Mouse (Mus musculus): ENCODE data around the gene Pklr. TPM values are rescaled to one million over a fixed set of nuclear protein-coding genes. Genes with fewer than 3 reads are reported as not detected.
"Not testable (repeated sequence)": the region's sequence is repeated elsewhere in the genome, so short reads cannot be mapped to it uniquely, and the experiment has no call there.

Gene Pklr
- total RNA-seq, 2 experiments from 2014 or later, result 170 to 213 TPM

DNA sequence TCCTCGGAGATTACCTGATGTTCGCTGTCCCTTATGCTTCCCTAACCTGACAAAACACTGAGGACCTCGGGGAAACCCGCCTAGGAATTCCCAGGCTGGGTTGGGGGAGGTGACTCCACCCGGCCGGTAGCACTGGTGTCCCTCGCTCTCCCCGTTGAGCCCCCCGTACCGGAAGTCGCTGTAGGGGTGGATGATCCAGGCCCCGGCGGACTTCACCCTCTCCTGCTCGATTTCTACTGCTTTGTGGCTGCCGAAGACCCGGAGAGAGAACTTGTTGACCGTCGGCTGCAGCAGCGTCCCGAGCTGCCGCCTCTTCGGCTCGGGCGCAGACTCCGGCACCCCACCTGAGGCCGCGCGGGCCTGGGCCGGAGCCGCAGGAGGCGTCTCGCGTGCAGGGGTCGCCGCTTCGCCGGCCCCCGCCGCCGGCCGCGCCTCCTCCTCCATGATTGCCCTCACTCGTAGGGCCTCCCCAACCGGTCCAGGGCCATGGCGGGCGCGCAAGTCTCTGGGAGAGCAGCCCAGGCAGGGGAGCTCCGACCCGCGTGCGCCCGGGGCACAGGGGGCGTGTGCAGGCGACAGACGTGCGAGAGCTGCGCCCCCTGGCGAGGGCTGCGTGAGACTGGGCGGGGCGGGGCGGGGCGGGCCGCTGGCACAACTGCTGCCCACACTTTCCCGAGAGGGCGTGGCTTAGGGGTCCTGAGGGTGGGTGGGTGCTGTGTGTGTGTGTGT, 23.8 kb downstream of the Pklr start, which contains the start of gene Hcn3:
Gene Hcn3 (minus strand): TSS at position 581 of the 729 bp plus-strand sequence.
- peak; percentile 48 for ATAC-seq (replicated peaks; ENCODE audit: low FRiP score, low TSS enrichment, poor library complexity, severe bottlenecking)

DNA sequence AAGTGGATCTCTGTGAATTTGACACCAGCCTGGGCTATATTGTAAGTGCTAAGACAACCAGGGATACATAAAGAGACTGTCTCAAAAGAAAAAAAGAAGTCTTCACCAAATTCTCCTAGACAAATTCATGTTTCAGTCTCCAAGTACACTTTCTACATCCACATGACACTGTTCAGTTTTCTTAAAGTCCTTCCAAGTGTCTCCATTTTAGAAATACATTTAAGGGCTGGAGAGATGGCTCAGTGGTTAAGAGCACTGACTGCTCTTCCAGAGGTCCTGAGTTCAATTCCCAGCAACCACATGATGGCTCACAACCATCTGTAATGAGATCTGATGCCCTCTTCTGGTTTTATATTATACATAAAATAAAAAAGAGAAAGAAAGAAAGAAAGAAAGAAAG, 25.3 kb downstream of the Pklr start:
- not testable (repeated sequence) for ATAC-seq (replicated peaks; ENCODE audit: low FRiP score, low TSS enrichment, poor library complexity, severe bottlenecking)

DNA sequence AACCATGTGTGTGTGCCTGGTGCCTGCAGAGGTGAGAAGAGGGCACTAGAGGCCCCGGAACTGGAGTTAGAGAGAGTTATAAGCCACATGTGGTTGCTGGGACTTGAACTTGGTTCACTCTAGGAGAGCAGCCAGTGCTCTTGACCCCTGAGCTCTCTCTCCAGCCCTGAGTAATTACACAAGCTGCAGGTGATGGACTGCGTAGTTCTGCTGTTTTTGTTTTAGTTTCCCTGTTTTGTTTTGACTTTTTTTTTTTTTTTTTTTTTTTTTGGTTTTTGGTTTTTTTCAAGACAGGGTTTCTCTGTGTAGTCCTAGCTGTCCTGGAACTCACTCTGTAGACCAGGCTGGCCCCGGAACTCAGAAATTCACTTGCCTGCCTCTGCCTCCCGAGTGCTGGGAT, 25.8 kb downstream of the Pklr start:
- no peak for ATAC-seq (replicated peaks; ENCODE audit: low FRiP score, low TSS enrichment, poor library complexity, severe bottlenecking)

DNA sequence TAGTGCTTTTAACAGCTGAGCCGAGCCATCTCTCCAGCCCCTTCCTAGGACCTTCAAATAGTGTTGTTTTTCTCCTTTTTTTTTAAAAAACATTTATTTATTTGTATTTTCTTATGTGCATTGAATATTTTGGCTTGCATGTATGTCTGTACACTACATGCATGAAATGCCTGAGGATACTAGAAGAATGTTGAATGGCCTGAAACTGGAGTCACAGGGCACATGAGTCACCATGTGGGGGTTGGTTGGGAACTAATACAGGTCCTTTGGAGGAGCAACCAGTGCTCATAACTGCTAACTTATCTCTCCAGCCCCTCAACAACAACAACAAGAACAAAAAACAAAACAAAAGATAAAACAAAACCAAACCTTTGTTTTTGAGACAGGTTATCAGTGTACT, 27.2 kb downstream of the Pklr start:
- ATAC-seq (replicated peaks; ENCODE audit: low FRiP score, low TSS enrichment, poor library complexity, severe bottlenecking), result no peak

DNA sequence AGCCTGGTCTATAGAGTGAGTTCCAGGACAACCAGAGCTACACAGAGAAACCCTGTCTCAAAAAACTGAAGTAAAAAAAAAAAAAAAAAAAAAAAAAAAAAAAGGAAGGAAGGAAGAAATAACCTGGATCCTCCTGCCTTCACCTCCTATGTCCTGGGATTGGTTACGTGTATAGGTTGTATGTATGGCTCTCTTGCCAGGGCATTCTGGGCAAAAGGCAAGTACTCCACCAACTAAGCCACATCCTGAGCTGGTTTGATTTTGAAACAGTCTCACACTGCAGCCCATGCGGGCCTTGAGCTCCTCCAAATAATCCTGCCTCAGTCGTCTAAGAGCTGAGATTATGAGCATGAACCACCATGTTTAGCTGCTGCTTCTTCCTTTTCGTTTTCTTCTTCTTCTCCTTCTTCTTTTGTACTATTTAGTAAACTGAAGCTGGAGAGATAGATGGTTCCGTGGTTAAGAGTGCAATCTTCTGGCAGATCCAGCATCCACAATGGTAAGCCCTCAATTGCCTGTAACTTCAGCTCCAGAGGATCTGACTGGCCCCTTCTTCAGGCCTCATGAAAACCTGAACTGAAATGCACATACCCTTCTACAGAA, 27.8 kb downstream of the Pklr start:
- ATAC-seq (replicated peaks; ENCODE audit: low FRiP score, low TSS enrichment, poor library complexity, severe bottlenecking), result no peak

DNA sequence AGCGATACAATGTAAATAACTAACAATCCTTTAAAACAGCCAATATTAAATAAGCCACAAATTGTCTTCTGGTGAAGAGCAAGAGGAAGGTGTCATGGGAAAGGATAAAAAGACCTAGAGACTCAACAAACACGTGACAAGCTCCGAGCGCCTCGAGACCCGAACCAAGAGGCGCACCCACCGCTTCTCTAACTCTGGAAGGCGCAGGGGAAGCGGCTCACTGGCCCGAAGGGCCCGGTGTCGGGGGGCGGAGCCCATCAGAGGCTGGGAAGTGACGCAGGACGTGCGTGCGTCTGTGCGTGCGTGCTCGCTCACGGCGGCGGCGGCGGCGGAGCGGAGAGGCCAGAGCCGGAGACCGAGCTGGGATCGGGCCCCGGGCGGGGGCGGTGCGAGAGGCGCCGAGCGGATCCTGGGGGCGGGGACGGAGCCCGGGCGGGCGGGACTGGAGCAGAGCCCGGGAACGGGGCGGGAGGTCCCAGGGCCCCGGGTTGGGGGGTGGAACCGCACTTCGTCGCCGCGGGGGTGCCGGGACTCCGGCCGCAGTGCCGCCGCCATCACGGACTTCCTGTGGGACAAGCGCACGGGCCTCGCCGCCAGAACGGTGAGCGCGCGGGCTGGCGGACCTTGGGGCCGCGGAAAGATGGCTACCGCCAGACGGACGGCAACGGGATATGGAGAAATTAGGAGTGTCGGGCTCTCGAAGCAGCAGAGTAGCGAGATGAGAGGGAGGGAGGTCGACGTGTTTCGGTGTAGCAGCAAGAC, 28.7 kb downstream of the Pklr start, which contains the start of gene Clk2:
Gene Clk2 (plus strand): TSS at position 290 of the 762 bp plus-strand sequence.
- ATAC-seq (replicated peaks; ENCODE audit: low FRiP score, low TSS enrichment, poor library complexity, severe bottlenecking), result peak; percentile 96

DNA sequence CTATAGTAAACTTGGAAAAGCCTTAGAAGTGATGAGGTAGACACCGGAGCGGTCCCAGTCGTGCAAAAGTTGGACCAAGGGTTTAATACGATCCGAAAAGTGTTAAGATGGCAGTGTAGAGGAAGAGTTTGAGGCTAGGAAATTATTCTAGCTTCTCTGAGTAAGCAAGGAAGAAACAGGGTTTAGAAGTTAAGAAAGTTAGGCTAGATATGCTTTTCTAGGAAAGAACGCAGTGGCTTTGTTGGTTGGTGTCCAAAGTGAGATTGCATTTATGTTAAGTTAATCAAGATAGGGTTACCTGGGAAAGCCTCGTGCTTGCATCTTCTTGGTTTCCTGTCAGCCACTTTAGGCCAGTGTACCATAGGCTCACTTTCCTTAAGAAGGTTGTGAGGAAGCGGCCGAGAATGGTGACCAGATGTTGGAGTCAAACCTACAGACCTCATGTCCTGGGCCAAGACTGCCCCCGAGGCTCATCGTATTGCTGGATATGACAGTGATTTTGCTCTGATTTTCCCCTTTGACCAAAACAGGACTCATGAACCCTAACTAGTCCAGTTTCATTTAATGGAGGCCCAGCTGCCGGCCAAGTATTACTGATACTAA, 29.4 kb downstream of the Pklr start:
- ATAC-seq (replicated peaks; ENCODE audit: low FRiP score, low TSS enrichment, poor library complexity, severe bottlenecking), result no peak

DNA sequence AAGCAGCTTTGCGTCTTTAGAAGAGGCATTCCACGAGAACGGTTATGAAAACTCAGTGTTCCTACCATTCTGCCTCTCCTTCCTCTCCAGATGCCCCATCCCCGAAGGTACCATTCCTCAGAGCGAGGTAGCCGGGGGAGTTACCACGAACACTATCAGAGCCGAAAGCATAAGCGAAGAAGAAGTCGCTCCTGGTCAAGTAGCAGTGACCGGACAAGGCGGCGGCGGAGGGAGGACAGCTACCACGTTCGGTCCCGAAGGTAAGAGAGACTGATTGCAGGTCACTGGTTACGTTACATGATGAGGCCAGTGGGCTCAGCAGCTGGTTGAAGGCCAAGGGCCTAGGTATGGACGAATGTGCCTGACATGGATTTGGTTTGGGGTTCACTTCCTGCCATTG, 31.0 kb downstream of the Pklr start:
- no peak for ATAC-seq (replicated peaks; ENCODE audit: low FRiP score, low TSS enrichment, poor library complexity, severe bottlenecking)

DNA sequence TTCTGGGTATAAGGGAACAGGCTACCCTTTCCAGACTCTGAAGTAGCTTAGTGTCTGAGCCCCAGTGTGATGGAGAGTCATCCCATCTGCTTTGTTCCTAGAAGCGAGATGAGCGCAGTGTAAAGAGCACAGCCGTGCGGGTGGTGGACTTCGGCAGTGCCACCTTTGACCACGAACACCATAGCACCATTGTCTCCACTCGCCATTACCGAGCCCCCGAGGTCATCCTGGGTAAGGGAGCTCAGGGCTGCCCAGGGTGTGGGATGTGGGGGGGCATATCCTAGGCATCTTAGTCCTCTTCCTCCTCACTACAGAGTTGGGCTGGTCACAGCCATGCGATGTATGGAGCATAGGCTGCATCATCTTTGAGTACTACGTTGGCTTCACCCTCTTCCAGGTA, 38.9 kb downstream of the Pklr start:
- ATAC-seq (replicated peaks; ENCODE audit: low FRiP score, low TSS enrichment, poor library complexity, severe bottlenecking), result no peak

DNA sequence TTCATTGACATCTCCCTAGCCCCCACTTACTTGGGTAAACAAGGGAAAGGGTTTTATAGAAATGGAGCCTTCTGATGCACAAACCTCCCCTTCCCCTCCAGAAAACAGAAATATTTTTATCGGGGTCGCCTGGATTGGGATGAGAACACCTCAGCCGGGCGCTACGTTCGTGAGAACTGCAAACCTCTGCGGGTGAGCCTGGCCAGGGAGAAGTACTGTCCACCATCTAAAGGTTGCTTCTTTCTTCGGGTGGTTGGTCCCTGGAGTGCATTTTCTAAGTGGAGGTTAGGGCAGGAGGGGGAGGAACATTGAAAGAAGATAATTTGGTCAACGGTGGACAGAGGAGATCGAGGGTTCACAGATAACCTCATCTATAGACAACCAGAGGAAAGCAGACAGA, 39.6 kb downstream of the Pklr start:
- no peak for ATAC-seq (replicated peaks; ENCODE audit: low FRiP score, low TSS enrichment, poor library complexity, severe bottlenecking)

DNA sequence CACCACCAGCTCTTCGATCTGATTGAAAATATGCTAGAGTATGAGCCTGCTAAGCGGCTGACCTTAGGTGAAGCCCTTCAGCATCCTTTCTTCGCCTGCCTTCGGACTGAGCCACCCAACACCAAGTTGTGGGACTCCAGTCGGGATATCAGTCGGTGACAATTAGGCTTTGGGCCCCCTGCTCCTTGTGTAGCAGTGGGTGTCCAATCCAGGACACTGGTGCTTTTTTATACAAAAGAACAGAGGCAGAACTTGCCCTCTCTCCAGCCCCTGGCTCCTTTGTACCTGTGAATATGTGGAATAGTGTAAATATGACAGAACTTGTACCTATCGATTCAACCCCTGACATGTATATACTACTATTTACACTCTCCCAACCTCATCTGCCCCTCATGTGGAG, 40.5 kb downstream of the Pklr start:
- ATAC-seq (replicated peaks; ENCODE audit: low FRiP score, low TSS enrichment, poor library complexity, severe bottlenecking), result no peak

DNA sequence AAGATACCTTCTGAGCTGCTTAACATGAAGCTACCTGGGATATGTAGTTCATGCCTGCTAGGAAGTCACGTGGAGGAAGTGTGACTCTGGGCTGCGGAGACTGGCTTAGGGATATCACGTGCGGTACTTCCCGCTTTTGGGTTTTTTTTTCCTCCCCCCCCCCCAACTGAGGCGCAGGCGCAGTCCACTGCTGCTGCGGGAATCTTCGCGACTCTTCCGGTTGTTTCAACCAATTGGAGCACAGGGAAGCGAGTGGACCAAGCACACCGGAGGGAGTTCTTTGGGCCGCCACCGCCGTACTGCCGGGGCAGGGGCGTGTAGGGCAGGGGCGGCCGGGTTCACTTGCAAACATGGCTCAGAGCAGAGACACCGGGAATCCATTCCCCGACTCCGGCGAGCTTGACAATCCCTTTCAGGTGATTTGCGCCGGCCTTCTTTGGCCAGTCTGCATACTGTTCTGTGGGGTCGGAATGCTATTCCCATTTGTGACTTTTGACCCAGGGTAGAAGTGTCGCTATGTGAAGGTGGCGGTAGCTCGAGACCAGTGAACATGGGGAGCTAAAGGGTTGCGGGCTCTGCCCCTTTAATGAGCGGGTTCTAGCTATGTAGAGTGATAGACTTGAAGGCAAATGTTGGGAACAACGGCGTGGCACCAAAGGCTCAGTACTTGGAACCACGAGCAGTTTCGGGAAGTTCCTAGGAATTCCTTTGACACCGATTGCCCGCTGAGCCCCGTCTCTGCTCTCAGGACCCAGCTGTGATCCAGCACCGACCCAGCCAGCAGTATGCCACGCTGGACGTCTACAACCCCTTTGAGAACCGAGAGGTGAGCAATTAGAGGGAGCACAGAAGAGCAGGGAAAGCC, 41.5 kb downstream of the Pklr start, which contains the start of gene Scamp3:
Gene Scamp3 (plus strand): TSS at position 232 of the 865 bp plus-strand sequence.
- ATAC-seq (replicated peaks; ENCODE audit: low FRiP score, low TSS enrichment, poor library complexity, severe bottlenecking), result peak; percentile 88

DNA sequence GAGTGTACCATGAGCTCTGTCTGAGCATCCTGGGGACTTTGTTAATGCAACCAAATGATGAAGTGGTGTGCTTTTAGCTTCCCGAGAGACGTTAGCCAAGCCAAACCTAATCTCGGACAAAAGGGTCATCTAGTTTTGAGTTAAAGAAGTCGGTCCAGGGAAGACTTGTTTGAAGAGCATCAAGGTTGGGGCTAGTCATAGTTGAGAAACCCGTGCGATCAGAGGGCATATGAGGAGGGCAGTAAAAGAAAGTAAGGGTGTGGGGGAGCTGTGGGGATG, 42.1 kb downstream of the Pklr start:
- no peak for ATAC-seq (replicated peaks; ENCODE audit: low FRiP score, low TSS enrichment, poor library complexity, severe bottlenecking)

DNA sequence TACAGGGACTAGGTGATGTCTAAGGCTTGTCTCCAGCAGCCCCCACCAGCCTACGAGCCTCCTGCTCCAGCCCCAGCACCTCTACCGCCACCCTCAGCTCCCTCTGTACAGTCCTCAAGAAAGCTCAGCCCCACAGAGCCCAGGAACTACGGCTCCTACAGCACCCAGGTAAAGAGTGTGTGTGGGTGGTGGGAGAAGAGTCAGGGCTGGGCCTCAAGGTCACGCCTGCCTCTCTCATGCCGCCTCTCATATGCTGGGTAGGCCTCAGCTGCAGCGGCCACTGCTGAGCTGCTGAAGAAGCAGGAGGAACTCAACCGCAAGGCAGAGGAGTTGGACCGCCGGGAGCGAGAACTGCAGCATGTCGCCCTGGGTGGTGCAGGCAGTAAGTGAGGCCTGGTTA, 43.1 kb downstream of the Pklr start:
- ATAC-seq (replicated peaks; ENCODE audit: low FRiP score, low TSS enrichment, poor library complexity, severe bottlenecking), result no peak

DNA sequence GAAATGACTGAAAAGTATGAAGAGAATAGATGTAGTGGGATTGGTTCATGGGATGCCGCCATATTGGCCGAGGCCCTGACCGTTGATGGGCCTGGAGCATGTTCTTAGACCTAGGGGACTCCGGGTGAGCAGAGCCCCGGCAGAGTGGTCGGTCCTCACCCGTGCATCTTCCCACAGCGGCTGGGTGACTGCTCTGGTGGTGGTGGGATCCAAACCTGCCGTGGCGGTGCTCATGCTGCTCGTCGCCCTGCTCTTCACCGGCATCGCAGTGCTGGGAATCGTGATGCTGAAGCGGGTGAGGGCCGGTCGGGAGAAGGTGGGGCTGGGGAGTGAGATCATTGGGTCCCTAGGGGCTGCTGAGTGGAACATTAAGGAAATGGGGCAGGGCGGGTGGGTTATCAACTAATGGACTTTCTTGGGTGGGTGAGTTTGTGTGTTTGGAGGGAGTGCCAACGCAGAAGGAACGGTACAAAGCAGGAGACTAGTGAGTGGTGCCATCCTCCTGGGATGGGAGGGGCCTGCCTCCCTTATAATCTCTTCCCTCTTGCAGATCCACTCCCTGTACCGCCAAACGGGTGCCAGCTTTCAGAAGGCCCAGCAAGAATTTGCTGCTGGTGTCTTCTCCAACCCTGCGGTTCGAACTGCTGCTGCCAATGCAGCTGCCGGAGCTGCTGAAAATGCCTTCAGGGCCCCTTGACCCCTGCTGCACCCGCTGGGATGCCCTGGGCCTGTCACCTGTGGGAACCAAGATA, 46.0 kb downstream of the Pklr start:
- ATAC-seq (replicated peaks; ENCODE audit: low FRiP score, low TSS enrichment, poor library complexity, severe bottlenecking), result no peak

DNA sequence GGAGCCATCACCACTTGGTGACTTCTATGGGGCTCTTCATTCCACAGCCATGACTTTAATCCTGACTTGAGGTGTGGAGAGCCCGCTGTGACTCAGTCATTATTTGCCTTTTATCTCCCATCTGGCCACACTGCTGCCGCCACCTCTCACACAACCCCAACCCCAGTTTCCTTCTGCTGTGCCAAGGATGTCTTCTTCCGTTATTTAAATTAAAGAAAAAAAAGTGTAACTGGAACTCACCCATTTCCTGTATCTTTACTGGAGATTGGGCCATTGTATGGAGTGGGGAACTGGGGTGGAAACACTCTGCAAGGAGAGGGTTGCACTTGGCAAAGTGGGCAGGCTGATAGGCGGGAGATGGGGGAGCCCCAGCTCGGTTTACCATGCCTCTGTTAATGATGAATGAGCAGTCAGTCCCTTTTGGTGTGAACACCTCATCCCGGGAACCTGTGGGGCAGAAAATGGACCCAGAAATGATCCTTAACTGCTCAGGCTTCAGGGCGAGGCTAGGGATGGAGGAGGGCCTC, 46.7 kb downstream of the Pklr start:
- peak; percentile 23; the same call in 1 of the 2 replicates for ATAC-seq (replicated peaks; ENCODE audit: low FRiP score, low TSS enrichment, poor library complexity, severe bottlenecking)

DNA sequence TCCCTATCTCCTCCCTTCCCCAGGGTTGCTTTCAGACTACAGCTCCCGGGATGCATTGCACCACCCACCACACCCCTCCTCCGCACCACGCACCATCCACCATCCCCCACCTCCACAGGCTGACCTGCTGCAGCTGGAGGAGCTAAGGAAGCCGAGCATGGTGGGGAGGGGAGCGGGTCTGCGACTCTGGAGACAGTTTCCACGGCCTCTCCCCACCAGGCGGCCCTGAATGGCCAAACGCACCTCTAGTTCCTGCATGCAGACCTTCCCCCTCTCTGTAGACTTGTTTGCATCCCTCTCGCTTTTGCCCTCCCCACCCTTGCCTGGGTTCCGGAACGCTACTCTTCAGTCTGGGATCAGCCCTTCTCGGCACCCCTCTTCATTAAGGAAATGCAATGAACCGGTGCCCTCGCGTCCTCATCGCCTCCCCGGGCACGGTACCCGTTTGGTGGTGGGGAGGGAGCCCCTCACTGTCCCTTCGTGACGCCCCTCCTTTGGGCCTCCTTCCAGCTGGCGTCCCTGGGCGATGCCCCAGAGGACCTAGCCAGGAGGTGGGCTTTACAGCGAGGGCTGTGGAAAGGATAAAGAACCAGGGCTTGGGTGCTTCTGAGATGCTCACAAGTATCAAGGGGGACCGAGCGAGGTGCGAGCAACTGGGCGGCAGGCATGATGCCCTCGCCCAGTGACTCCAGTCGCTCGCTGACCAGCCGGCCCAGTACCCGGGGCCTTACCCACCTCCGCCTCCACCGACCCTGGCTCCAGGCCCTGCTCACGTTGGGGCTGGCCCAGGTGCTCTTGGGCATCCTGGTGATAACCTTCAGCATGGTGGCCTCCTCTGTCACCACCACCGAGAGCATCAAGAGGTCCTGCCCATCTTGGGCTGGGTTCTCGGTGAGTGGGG, 47.4 kb downstream of the Pklr start, which contains the start of gene Fam189b:
Gene Fam189b (plus strand): TSS at position 86 of the 901 bp plus-strand sequence.
- peak; percentile 86 for ATAC-seq (replicated peaks; ENCODE audit: low FRiP score, low TSS enrichment, poor library complexity, severe bottlenecking)

All from megakaryocyte-erythroid progenitor cell, adult 5-6 weeks (primary cell).